Mouse (Mus musculus) midbrain, embryonic 12.5 days (tissue): ENCODE results near the gene Il12rb1. TPM values are rescaled to one million over a fixed set of nuclear protein-coding genes. Genes with fewer than 3 reads are reported as not detected.
"Not testable (repeated sequence)": the region's sequence is repeated elsewhere in the genome, so short reads cannot be mapped to it uniquely, and the experiment has no call there.

Experiments used
- ATAC-seq: fragments of 200-750 bp; cut with Nextera tagmentation; 2 replicates; pipeline ENCODE4 v1.8.0; 2017; ENCODE audit warnings: low read depth, moderate TSS enrichment, moderate library complexity; ENCODE audit not compliant: low FRiP score
- H3K27ac ChIP-seq: fragments of 300-500 bp; sonication (generic); replicated peaks from 2 replicates; pipeline ENCODE4 v1.5.1; 2016; ENCODE audit warnings: mild to moderate bottlenecking
- H3K27me3 ChIP-seq: fragments of 300-500 bp; sonication (generic); 2 replicates; pipeline ENCODE4 v1.6.1; 2016; ENCODE audit warnings: mild to moderate bottlenecking
- H3K36me3 ChIP-seq: fragments of 300-500 bp; sonication (generic); 2 replicates; pipeline ENCODE4 v1.6.1; 2016
- H3K4me1 ChIP-seq: fragments of 300-500 bp; sonication (generic); 2 replicates; pipeline ENCODE4 v1.6.1; 2016
- H3K4me2 ChIP-seq: fragments of 300-500 bp; sonication (generic); replicated peaks from 2 replicates; pipeline ENCODE4 v1.6.1; 2016; ENCODE audit warnings: mild to moderate bottlenecking, moderate library complexity
- H3K4me3 ChIP-seq: fragments of 300-500 bp; sonication (generic); 2 replicates; pipeline ENCODE4 v1.5.1; 2016; ENCODE audit warnings: mild to moderate bottlenecking
- H3K9ac ChIP-seq: fragments of 300-500 bp; sonication (generic); replicated peaks from 2 replicates; pipeline ENCODE4 v1.6.1; 2016; ENCODE audit warnings: mild to moderate bottlenecking, moderate library complexity
- H3K9me3 ChIP-seq: fragments of 300-500 bp; sonication (generic); 2 replicates; pipeline ENCODE4 v1.6.1; 2016; ENCODE audit warnings: mild to moderate bottlenecking
- WGBS: fragments of 180-500 bp; shearing (Covaris S2); methylation state at CpG from one replicate; pipeline ENCODE4 v1.1.7; 2016; 5-methylcytosine and 5-hydroxymethylcytosine counted together
- polyA plus RNA-seq: library from polyadenylated mRNA; unstranded; fragments of >200 nt; fragmentation: Nextera tagmentation; extraction: Ambion mirVana; gene quantifications from 2 replicates; pipeline ENCODE4 v1.2.1, GENCODE M21; 2016

Gene Il12rb1
- polyA plus RNA-seq, 1 experiment from 2014 or later = 0.08 TPM

- Histone ChIP-seq H3K4me2 (no peak overlapping the region), H3K27ac (no peak overlapping the region), H3K4me1 (peaks cover 7% of the 10 kb centered on the region), H3K4me3 (no peak overlapping the region), H3K27me3 (peaks cover 51% of the 10 kb centered on the region), H3K36me3 (no peaks in the 10 kb centered on the region), H3K9ac (no peak overlapping the region), H3K9me3 (peaks cover 6% of the 10 kb centered on the region; the same call in 1 of the 2 replicates)
- WGBS = 15% methylated on average over 30 of the region's 30 CpGs
- ATAC-seq = peak; percentile 39
Measured at GRCm38 (mm10) chr8:70821399-70821962, 13.2 kb downstream of the Il12rb1 start.

GRCm38 (mm10) chr8:70821992-70822391 is 13.7 kb downstream of the Il12rb1 start:
- Histone ChIP-seq H3K9me3 (peaks cover 6% of the 10 kb centered on the region; the same call in 1 of the 2 replicates), H3K9ac (no peak overlapping the region), H3K27ac (no peak overlapping the region), H3K36me3 (no peaks in the 10 kb centered on the region), H3K4me1 (peaks cover 2% of the 10 kb centered on the region; the same call in 1 of the 2 replicates), H3K27me3 (peaks cover 46% of the 10 kb centered on the region), H3K4me3 (no peak overlapping the region), H3K4me2 (no peak overlapping the region)
- WGBS = 56% methylated on average over 11 of the region's 11 CpGs
- no peak for ATAC-seq

DNA sequence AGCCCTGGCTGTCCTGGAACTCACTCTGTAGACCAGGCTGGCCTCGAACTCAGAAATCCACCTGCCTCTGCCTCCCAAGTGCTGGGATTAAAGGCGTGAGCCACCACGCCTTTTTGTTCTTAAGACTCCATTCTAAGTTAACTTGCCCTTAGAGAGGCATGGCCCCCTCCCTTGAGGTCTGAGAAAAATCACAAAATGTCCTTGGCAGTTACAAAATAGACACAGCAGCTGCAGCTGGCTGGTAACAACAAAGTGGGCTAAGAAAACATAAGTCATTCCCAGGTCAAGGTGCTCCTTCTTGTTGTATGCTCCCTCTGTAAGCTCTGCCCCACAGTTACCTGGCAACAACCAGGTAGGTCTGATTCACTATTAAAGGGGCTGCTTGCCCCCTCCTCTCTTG is 14.3 kb downstream of the Il12rb1 start:
- not testable (repeated sequence) for ATAC-seq, H3K36me3 ChIP-seq, H3K27ac ChIP-seq, H3K9me3 ChIP-seq, H3K9ac ChIP-seq, H3K4me3 ChIP-seq, H3K4me2 ChIP-seq, H3K4me1 ChIP-seq
- 79% methylated on average over 3 of the region's 3 CpGs for WGBS
- peaks cover 41% of the 10 kb centered on the region for H3K27me3 ChIP-seq

DNA sequence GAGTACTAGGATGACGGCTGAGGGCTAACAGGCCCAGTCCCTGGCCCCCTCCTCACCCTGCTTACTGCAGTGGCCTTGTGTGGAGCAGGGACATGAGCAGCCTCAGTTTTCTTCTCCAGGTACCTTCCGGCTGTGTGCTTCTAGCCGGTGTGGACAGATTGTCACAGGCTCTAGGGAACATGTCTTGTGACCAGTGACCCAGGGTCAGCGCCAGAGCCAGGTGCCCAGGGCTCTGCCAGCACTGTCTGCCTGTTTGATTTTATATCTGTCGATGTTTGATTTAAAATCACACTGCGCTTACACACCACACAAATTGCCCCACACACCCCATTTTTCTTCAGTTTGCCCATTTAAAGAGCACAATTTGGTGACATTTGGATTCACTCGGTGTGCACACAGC is 15.6 kb downstream of the Il12rb1 start:
- H3K4me2 ChIP-seq = no peak overlapping the region
- H3K4me3 ChIP-seq = no peak overlapping the region
- WGBS = 86% methylated on average over 7 of the region's 7 CpGs
- H3K9me3 ChIP-seq = peaks cover 1% of the 10 kb centered on the region; the same call in 1 of the 2 replicates
- peaks cover 37% of the 10 kb centered on the region for H3K27me3 ChIP-seq
- no peak for ATAC-seq
- no peaks in the 10 kb centered on the region for H3K36me3 ChIP-seq
- no peak overlapping the region for H3K27ac ChIP-seq
- H3K4me1 ChIP-seq = no peaks in the 10 kb centered on the region
- H3K9ac ChIP-seq = no peak overlapping the region

- peaks cover 17% of the 10 kb centered on the region for H3K27me3 ChIP-seq
- H3K9me3 ChIP-seq = no peaks in the 10 kb centered on the region
- H3K36me3 ChIP-seq = no peaks in the 10 kb centered on the region
- ATAC-seq = no peak
- H3K4me2 ChIP-seq = no peak overlapping the region
- H3K9ac ChIP-seq = no peak overlapping the region
- WGBS = 86% methylated on average over 8 of the region's 8 CpGs
- H3K4me1 ChIP-seq = no peaks in the 10 kb centered on the region
- H3K4me3 ChIP-seq = no peak overlapping the region
- no peak overlapping the region for H3K27ac ChIP-seq
Measured at GRCm38 (mm10) chr8:70825816-70826215, 17.6 kb downstream of the Il12rb1 start.

DNA sequence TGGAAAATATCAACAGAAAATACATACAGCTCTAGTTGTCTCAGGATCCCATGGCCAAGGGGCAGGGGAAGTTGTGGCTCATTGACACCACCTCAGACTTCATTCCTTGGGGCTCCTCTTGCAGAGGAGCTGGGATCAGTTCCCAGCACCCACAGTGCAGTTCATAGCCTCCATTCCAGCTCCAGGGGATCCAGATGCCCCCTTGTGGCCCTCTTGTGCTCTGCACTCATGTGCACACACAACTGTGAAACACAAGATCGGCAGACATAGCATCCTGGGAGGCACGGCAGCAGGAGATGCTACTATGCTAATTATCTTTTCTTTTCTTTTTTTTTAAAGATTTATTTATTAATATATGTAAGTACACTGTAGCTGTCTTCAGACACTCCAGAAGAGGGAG is 18.8 kb downstream of the Il12rb1 start:
- Histone ChIP-seq H3K27ac (no peak overlapping the region), H3K4me1 (no peaks in the 10 kb centered on the region), H3K27me3 (peaks cover 6% of the 10 kb centered on the region; the same call in 1 of the 2 replicates), H3K4me2 (no peak overlapping the region), H3K9me3 (no peaks in the 10 kb centered on the region), H3K36me3 (no peaks in the 10 kb centered on the region), H3K9ac (no peak overlapping the region), H3K4me3 (no peak overlapping the region)
- no peak for ATAC-seq
- WGBS = 91% methylated on average over 2 of the region's 2 CpGs

- Histone ChIP-seq H3K4me2 (no peak overlapping the region), H3K36me3 (no peaks in the 10 kb centered on the region), H3K27ac (no peak overlapping the region), H3K4me1 (no peaks in the 10 kb centered on the region; the same call in 1 of the 2 replicates), H3K27me3 (0 out of 2 replicates have a peak, but pooled peaks cover 3% of the 10 kb centered on the region), H3K9me3 (no peaks in the 10 kb centered on the region), H3K4me3 (no peak overlapping the region), H3K9ac (no peak overlapping the region)
- 93% methylated on average over 1 of the region's 1 CpGs for WGBS
- no peak for ATAC-seq
Measured at GRCm38 (mm10) chr8:70827796-70828195, 19.5 kb downstream of the Il12rb1 start.

DNA sequence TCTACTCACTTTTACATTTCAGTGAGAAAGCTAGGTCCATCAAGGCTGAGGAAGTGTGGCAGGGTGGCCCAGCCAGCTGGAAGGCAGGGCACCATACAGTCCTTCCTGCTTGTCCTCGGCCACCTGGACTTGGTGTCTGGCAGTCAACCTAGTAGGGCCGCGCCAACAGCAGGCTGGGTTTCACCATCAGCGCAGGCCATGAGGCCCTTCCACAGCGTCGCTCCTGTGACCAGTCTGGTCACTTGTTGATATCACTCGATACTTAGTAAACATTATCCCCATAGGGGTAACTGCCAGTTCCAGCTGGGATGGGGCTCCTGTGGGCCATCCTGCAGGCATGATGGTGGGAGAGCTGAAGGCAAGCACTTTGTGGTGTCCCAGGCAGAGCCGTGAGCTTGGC is 23.3 kb downstream of the Il12rb1 start:
- no peak overlapping the region for H3K9ac ChIP-seq

GRCm38 (mm10) chr8:70832371-70832770 is 24.1 kb downstream of the Il12rb1 start:
- H3K4me2 ChIP-seq = no peak overlapping the region
- H3K27me3 ChIP-seq = no peaks in the 10 kb centered on the region
- no peak overlapping the region for H3K4me3 ChIP-seq
- no peak overlapping the region for H3K9ac ChIP-seq
- peaks cover 6% of the 10 kb centered on the region for H3K4me1 ChIP-seq
- H3K9me3 ChIP-seq = no peaks in the 10 kb centered on the region
- 76% methylated on average over 11 of the region's 11 CpGs for WGBS
- ATAC-seq = no peak
- peaks cover 13% of the 10 kb centered on the region for H3K36me3 ChIP-seq
- H3K27ac ChIP-seq = no peak overlapping the region

More for the DNA sequence above, 23.3 kb downstream of the Il12rb1 start:
- Histone ChIP-seq H3K27me3 (no peaks in the 10 kb centered on the region), H3K36me3 (peaks cover 13% of the 10 kb centered on the region), H3K9me3 (no peaks in the 10 kb centered on the region), H3K4me2 (no peak overlapping the region), H3K4me1 (peaks cover 6% of the 10 kb centered on the region), H3K4me3 (no peak overlapping the region), H3K27ac (no peak overlapping the region)
- no peak for ATAC-seq
- WGBS = 90% methylated on average over 8 of the region's 8 CpGs

GRCm38 (mm10) chr8:70833018-70833482 is 24.8 kb downstream of the Il12rb1 start:
- H3K36me3 ChIP-seq = peaks cover 13% of the 10 kb centered on the region
- WGBS = 57% methylated on average over 9 of the region's 9 CpGs
- H3K27ac ChIP-seq = no peak overlapping the region

DNA sequence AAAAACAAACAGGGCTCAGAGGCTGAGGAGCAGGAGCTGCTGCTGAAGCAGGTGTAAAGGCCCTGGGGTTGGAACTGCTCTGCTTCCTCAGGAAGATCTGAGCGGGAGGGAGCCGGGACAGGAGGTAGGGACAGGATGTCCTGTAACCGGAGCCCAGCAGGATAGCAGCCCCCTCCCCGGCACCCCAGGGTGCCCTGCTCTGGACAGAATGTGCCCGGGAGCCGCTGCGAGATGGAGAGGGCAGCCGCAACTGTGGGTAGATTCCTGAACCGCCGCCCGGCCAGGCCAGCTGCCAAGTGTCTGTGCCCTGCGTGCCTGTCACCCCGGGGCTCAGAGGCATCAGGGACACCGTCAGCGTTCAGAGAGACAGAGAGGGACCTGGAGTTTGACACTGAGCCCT is 25.3 kb downstream of the Il12rb1 start:
- Histone ChIP-seq H3K36me3 (peaks cover 13% of the 10 kb centered on the region), H3K4me3 (no peak overlapping the region), H3K9me3 (no peaks in the 10 kb centered on the region), H3K27ac (no peak overlapping the region), H3K9ac (no peak overlapping the region), H3K4me1 (peaks cover 8% of the 10 kb centered on the region), H3K4me2 (no peak overlapping the region), H3K27me3 (no peaks in the 10 kb centered on the region)
- ATAC-seq = no peak
- WGBS = 54% methylated on average over 15 of the region's 15 CpGs

More at GRCm38 (mm10) chr8:70833018-70833482, 24.8 kb downstream of the Il12rb1 start:
- no peaks in the 10 kb centered on the region for H3K27me3 ChIP-seq
- peaks cover 6% of the 10 kb centered on the region for H3K4me1 ChIP-seq
- no peak overlapping the region for H3K9ac ChIP-seq
- H3K4me2 ChIP-seq = no peak overlapping the region
- ATAC-seq = no peak
- no peaks in the 10 kb centered on the region for H3K9me3 ChIP-seq
- no peak overlapping the region for H3K4me3 ChIP-seq

GRCm38 (mm10) chr8:70834071-70834470 is 25.8 kb downstream of the Il12rb1 start:
- peaks cover 14% of the 10 kb centered on the region for H3K4me1 ChIP-seq
- no peaks in the 10 kb centered on the region for H3K9me3 ChIP-seq
- peaks cover 13% of the 10 kb centered on the region for H3K36me3 ChIP-seq
- no peak overlapping the region for H3K9ac ChIP-seq
- no peak overlapping the region for H3K4me3 ChIP-seq
- 93% methylated on average over 3 of the region's 3 CpGs for WGBS
- no peak overlapping the region for H3K27ac ChIP-seq
- no peaks in the 10 kb centered on the region for H3K27me3 ChIP-seq
- ATAC-seq = no peak
- no peak overlapping the region for H3K4me2 ChIP-seq

DNA sequence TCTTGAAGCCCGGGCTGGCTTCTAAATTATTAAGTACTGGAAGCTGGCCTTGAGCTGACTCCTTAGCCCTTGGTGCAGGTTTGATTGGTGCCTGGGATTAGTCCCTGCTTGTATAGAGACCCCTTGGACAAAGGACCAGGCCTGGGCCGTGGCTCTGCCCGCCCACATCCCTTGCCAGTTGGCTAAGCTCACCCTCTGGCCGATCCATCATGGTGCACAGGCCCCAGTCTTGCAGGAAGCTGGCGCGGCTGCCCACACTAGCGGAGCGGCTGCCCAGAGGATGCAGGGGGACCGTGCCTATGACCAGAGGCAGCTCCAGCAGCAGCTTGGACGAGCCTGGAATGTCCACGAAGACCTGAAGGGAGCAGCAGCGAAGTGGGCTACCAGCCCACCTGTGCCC is 28.4 kb downstream of the Il12rb1 start:
- WGBS = 87% methylated on average over 12 of the region's 12 CpGs
- no peaks in the 10 kb centered on the region for H3K27me3 ChIP-seq
- H3K9ac ChIP-seq = no peak overlapping the region
- H3K27ac ChIP-seq = no peak overlapping the region
- peaks cover 13% of the 10 kb centered on the region for H3K36me3 ChIP-seq
- peaks cover 17% of the 10 kb centered on the region for H3K4me1 ChIP-seq
- no peaks in the 10 kb centered on the region for H3K9me3 ChIP-seq
- no peak overlapping the region for H3K4me2 ChIP-seq
- ATAC-seq = no peak
- no peak overlapping the region for H3K4me3 ChIP-seq
